Mouse (Mus musculus) B cell, adult 2 months (primary cell): ENCODE results near the gene Lhfpl2.

Source experiments
- DNase-seq, 2 experiments: peaks; one replicate each; pipeline ENCODE4 v3.0.0; 2022

The Lhfpl2 gene

GRCm38 (mm10) chr13:94149006-94149405 is 91.4 kb downstream of the Lhfpl2 start:
- DNase-seq, result no peak

- no peak for DNase-seq
Measured at GRCm38 (mm10) chr13:94149781-94150180, 92.2 kb downstream of the Lhfpl2 start.

GRCm38 (mm10) chr13:94151308-94151707 is 93.7 kb downstream of the Lhfpl2 start:
- no peak for DNase-seq

GRCm38 (mm10) chr13:94152836-94153235 is 95.2 kb downstream of the Lhfpl2 start:
- no peak for DNase-seq

GRCm38 (mm10) chr13:94153658-94154057 is 96.1 kb downstream of the Lhfpl2 start:
- no peak for DNase-seq

GRCm38 (mm10) chr13:94154512-94155296 is 97.1 kb downstream of the Lhfpl2 start:
- no peak for DNase-seq

- DNase-seq, result no peak
Measured at GRCm38 (mm10) chr13:94155657-94156429, 98.2 kb downstream of the Lhfpl2 start.

GRCm38 (mm10) chr13:94158864-94159477 is 101.4 kb downstream of the Lhfpl2 start:
- DNase-seq, result no peak

- DNase-seq, result no peak
Measured at GRCm38 (mm10) chr13:94159478-94160220, 102.1 kb downstream of the Lhfpl2 start.

- DNase-seq, result no peak
Measured at GRCm38 (mm10) chr13:94164501-94164900, 106.9 kb downstream of the Lhfpl2 start.

GRCm38 (mm10) chr13:94168319-94168718 is 110.7 kb downstream of the Lhfpl2 start:
- DNase-seq, result no peak

GRCm38 (mm10) chr13:94169325-94169916 is 111.8 kb downstream of the Lhfpl2 start:
- no peak for DNase-seq

GRCm38 (mm10) chr13:94171612-94172011 is 114.0 kb downstream of the Lhfpl2 start:
- DNase-seq, result no peak

GRCm38 (mm10) chr13:94172533-94173310 is 115.1 kb downstream of the Lhfpl2 start:
- no peak for DNase-seq

- DNase-seq, result no peak
Measured at GRCm38 (mm10) chr13:94173633-94174576, 116.3 kb downstream of the Lhfpl2 start.

GRCm38 (mm10) chr13:94174577-94175279 is 117.1 kb downstream of the Lhfpl2 start:
- no peak for DNase-seq

GRCm38 (mm10) chr13:94175379-94176050 is 117.9 kb downstream of the Lhfpl2 start:
- no peak for DNase-seq

GRCm38 (mm10) chr13:94177148-94177547 is 119.6 kb downstream of the Lhfpl2 start:
- no peak for DNase-seq

- no peak for DNase-seq
Measured at GRCm38 (mm10) chr13:94178401-94179040, 120.9 kb downstream of the Lhfpl2 start.
